Comparison of ENCODE assay signal across 9 mouse cellular contexts in genomic region chr5:118880546-118880945, GRCm38 (mm10).
DNase-seq lines count a peak whose midpoint lies in the region; ATAC-seq and TF ChIP-seq lines count a peak whose summit lies in the region.
"Had no signal": no experiment of that assay in that cellular context is flagged by ENCODE, and none has a peak within 500 bp of the region (broad histone marks: within the 10 kb centered on the region; RNA-seq: fewer than 3 reads in every experiment).

No protein-coding gene starts in this region.

- H3K4me2 ChIP-seq in forebrain, postnatal 0 days (ENCODE audit: low read depth), result no peak overlapping the region
- no peak overlapping the region for H3K4me2 ChIP-seq in forebrain, embryonic 12.5 days

- TF ChIP-seq CTCF in forebrain, postnatal 0 days (IDR thresholded peaks at IDR 0.05; ENCODE audit: low read depth), result no peak

- H3K4me1 ChIP-seq in forebrain, postnatal 0 days (ENCODE audit: insufficient read depth), result no peaks in the 10 kb centered on the region
- H3K4me1 ChIP-seq in forebrain, embryonic 12.5 days, result peaks cover 18% of the 10 kb centered on the region

- no peaks in the 10 kb centered on the region for H3K9me3 ChIP-seq in forebrain, postnatal 0 days (ENCODE audit: low read length)
- no peaks in the 10 kb centered on the region for H3K9me3 ChIP-seq in forebrain, embryonic 12.5 days

- H3K9ac ChIP-seq in forebrain, postnatal 0 days, result no peak overlapping the region
- no peak overlapping the region for H3K9ac ChIP-seq in forebrain, embryonic 12.5 days

- H3K4me3 ChIP-seq in forebrain, postnatal 0 days (ENCODE audit: low read depth, low read length), result no peak overlapping the region
- H3K4me3 ChIP-seq in forebrain, embryonic 12.5 days (replicated peaks), result no peak overlapping the region

- 0 out of 2 replicates have a peak, but pooled peaks have one; percentile 8 for ATAC-seq in forebrain, postnatal 0 days
- ATAC-seq in forebrain, embryonic 12.5 days (ENCODE audit: low FRiP score), result no peak
- ATAC-seq in monocyte, adult 5-6 weeks (replicated peaks; ENCODE audit: insufficient number of reproducible peaks, low FRiP score, low TSS enrichment, poor library complexity, severe bottlenecking), result no peak

- H3K27me3 ChIP-seq in forebrain, postnatal 0 days (ENCODE audit: insufficient read depth, low read length), result peaks cover 38% of the 10 kb centered on the region
- H3K27me3 ChIP-seq in forebrain, embryonic 12.5 days, result peaks cover 37% of the 10 kb centered on the region
- H3K27me3 ChIP-seq: CH12.LX had no signal

- H3K27ac ChIP-seq in forebrain, postnatal 0 days (ENCODE audit: low read depth, low read length), result no peak overlapping the region
- no peak overlapping the region for H3K27ac ChIP-seq in forebrain, embryonic 12.5 days

- no peaks in the 10 kb centered on the region for H3K36me3 ChIP-seq in forebrain, postnatal 0 days (ENCODE audit: insufficient read depth)
- no peaks in the 10 kb centered on the region for H3K36me3 ChIP-seq in forebrain, embryonic 12.5 days (replicated peaks)

- no peak for DNase-seq in forebrain, postnatal 0 days
- DNase-seq in NIH3T3 (ENCODE audit: low read depth), result peak; percentile 5
- peak; percentile 13 for DNase-seq in heart, adult 8-10 months (ENCODE audit: low spot score)
- DNase-seq in kidney, postnatal 4 days, result peak; percentile 14 to 49
- DNase-seq in frontal cortex, adult 2 months (ENCODE audit: extremely low spot score in 1 of 2, low spot score in 1 of 2), result no peak
- DNase-seq in layer of hippocampus, adult 9-11 months, result no peak

- WGBS in forebrain, postnatal 0 days, result 54% methylated on average over 9 of the region's 9 CpGs
- 82% methylated on average over 9 of the region's 9 CpGs for WGBS in forebrain, embryonic 12.5 days

Comparison
In these comparisons a context has a peak if more than half of its experiments do, and no peak if none do; other contexts are left out.
1. DNase-seq: peak in NIH3T3 (single experiment), heart, adult 8-10 months (single experiment) and kidney, postnatal 4 days (2 of 2); none in forebrain, postnatal 0 days (single experiment), frontal cortex, adult 2 months (0 of 2) and layer of hippocampus, adult 9-11 months (single experiment).